Mouse (Mus musculus): ENCODE measurements around the gene Hist3h2a.
"Not testable (repeated sequence)": the region's sequence is repeated elsewhere in the genome, so short reads cannot be mapped to it uniquely, and the experiment has no call there.

Hist3h2a gene

DNA sequence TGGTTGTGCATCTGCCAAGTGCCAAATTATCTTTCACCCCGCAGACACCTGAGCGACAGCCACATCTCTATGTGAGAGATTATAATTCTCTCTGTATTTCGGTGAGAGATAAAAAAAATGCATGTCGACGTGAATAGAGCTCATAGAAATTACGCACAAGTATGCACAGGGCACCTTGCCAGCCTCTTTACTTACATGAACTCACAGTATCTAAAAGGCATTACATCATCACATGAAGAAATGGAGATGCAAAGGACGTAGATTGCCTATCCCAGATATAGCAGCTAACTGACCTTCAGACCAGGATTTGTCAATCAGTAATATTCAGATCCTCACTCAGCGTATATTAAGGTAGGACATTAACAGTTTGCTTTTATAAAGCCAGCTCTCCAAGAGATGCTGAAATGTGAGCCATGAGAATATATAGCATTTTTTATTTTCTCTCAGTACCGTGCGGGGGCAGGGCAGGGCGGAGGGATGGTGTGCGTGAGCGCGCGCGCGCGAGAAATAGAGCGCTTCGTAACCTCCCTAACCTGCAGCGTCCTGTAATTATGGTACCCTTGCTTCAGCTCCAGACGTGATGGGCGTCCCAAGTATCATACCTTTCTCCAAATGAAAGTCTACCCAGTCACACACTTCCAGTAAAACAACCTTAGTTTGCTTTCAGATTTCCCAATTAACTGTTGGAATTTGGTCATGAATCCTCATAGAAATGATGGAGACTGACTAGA is 6.5 kb upstream of the Hist3h2a start:
- no peak for DNase-seq (ENCODE audit: low read depth, low spot score)

DNA sequence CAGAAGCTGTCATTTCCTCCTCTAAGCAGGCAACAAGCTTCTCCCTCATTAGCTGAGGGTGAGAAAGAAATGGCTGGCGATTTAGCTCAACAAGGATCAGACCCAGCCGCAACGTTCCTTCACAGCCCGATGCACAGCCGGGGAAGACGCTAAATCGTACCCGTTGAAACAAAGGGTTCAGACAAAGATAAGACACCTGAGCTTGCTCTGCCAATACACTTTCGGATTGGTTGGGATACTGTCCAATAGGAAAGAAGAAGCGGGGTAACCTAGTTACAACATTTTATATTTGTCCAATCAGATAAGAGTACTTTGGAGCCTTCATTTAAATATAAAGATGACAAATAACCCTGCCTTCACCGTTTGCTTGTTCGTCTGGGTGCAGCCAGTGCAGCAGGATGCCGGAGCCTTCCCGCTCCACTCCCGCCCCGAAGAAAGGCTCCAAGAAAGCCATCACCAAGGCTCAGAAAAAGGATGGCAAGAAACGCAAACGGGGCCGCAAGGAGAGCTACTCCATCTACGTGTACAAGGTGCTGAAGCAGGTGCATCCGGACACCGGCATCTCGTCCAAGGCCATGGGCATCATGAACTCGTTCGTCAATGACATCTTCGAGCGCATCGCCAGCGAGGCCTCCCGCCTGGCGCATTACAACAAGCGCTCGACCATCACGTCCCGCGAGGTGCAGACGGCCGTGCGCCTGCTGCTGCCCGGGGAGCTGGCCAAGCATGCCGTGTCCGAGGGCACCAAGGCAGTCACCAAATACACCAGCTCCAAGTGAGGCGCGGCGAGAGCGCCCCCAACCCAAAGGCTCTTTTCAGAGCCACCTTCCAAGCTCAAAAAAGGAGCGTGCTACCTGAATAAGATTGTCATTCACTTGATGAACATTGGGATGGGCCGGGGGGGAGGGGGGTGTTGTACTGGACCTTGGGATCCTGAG is 5.7 kb upstream of the Hist3h2a start, which contains the start of gene Hist3h2ba:
TSS of gene Hist3h2ba (plus strand) at position 379 of the 938 bp plus-strand sequence.
- DNase-seq (ENCODE audit: low read depth, low spot score), result peak; percentile 78

GRCm38 (mm10) chr11:58949480-58950431 is 4.7 kb upstream of the Hist3h2a start:
- DNase-seq (ENCODE audit: low read depth, low spot score), result no peak

- DNase-seq (ENCODE audit: low read depth, low spot score), result no peak
Measured at GRCm38 (mm10) chr11:58951210-58951609, 3.3 kb upstream of the Hist3h2a start.

DNA sequence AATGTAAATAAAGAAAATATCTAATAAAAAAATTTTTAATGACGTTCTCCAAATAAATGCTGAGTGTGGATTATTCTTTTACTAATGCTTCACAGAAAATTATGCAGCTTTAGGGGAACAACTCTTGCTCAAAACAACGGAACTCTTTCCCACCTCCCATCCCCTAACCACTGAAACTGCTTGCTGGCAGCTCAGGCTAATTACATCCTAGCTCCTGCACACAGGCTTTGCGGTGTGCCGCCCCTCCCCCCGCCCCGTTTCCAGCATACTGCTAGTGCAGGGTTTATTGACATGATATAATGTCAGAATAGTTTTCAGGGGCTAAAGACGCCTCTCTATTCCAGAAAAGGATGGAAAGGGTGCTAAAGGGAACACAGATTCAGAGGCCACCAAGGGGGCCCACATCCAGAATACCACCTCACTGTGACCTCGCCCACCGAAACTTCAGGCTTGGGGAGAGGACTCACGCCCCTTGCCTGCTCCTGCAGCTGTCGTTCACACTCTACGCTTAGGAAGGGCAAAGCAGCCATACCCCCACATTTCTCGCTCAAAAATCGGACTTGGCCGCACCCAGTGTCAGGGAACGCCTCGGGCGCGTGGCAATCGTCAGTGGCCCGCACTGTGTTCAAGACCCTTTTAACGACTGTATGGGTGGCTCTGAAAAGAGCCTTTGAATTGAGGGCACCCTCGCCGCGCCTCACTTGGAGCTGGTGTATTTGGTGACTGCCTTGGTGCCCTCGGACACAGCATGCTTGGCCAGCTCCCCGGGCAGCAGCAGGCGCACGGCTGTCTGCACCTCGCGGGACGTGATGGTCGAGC is 925 bp upstream of the Hist3h2a start:
- peak; percentile 13 for DNase-seq (ENCODE audit: low read depth, low spot score)

DNA sequence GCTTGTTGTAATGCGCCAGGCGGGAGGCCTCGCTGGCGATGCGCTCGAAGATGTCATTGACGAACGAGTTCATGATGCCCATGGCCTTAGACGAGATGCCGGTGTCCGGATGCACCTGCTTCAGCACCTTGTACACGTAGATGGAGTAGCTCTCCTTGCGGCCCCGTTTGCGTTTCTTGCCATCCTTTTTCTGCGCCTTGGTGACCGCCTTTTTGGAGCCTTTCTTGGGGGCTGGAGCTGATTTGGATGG is 390 bp upstream of the Hist3h2a start:
- not testable (repeated sequence) for DNase-seq (ENCODE audit: low read depth, low spot score)

DNA sequence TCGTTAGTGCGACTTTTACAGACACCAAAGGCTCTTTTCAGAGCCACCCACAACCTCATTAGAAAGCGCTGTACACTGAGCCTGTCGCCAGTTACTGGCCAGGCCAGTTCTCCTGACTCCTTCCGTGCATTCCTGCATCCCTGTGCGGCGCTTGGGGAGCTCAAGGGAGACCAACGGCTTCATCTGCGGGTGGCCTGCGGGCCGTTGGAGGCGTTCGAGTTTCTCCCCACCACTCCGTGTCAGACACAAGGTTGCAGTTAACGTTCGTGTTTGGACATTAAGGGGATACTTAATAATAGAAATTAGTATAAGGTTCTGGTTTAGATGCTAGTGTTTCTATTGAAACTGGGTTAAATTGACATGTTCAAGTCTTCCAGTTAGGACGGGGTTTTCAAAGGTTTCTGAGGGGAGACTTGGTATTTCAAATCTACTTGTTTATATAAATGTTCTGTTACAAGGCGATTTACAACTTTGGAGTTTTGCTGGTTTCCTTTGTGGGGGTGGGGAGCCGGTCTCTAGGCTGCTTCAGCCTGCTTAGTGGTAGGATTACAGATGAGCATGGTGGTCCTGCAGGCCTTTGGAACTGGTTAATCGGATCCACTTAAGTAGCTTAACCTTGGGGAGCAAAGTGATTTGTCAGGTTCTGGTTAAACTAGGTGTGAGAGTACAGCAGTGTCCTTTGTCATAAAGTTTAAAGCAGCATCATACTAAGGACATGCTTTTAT is 820 bp downstream of the Hist3h2a start:
- peak; percentile 73 for DNase-seq (ENCODE audit: low read depth, low spot score)

GRCm38 (mm10) chr11:58955868-58956257 is 1.4 kb downstream of the Hist3h2a start:
- DNase-seq (ENCODE audit: low read depth, low spot score), result no peak

GRCm38 (mm10) chr11:58957226-58957914 is 2.9 kb downstream of the Hist3h2a start:
- DNase-seq (ENCODE audit: low read depth, low spot score), result no peak

GRCm38 (mm10) chr11:58958536-58958935 is 4.1 kb downstream of the Hist3h2a start:
- no peak for DNase-seq (ENCODE audit: low read depth, low spot score)

GRCm38 (mm10) chr11:58959186-58959825 is 4.8 kb downstream of the Hist3h2a start:
- DNase-seq (ENCODE audit: low read depth, low spot score), result no peak

DNA sequence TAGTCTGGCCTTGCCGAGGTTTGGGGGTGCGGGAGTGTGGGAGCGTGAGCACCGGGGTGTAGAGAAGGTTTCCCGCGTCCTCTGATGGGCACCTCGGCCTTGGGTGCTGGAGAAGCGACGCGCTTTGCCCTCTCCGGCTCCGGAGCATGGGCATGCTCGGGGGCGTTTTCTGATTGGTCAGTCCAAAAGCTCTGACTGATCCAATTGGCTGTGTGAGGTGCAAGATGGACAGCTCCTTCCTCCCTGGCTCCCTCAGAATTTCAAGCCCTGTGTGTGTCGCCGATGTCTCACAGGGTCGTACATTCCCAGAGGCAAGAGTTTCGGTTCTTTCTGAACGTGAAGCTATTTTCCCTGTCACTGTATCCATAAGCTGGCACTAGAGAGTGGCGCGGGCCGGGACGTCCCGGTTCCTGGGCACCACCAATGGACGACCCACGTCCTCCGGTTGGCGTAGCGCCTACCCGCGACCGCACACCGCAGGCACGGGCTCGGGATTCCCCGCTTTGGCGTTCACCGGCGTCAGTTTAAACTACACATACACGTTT is 5.5 kb downstream of the Hist3h2a start:
- peak; percentile 77 for DNase-seq (ENCODE audit: low read depth, low spot score)

- no peak for DNase-seq (ENCODE audit: low read depth, low spot score)
Measured at GRCm38 (mm10) chr11:58961364-58962177, 7.1 kb downstream of the Hist3h2a start.

DNA sequence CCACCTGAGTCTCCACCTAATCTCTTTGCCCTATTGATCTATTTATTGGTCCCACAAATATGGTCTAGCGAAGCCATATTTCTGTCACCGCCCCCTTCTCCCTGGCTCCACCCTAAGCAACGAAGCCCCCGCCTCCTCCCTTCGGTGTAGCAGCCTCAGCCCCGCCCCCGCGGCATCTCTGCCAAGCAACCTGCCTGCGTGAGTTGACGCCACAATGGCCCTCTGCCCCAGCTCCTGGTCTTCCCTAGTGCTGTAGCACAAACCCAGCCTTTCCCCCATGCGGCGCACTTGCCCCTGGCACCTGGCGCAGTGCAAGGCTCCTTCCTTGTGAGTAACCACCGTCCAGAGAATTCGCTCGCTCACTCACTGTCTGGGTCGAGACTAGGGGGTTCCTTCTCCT is 9.1 kb downstream of the Hist3h2a start:
- no peak for DNase-seq (ENCODE audit: low read depth, low spot score)

DNA sequence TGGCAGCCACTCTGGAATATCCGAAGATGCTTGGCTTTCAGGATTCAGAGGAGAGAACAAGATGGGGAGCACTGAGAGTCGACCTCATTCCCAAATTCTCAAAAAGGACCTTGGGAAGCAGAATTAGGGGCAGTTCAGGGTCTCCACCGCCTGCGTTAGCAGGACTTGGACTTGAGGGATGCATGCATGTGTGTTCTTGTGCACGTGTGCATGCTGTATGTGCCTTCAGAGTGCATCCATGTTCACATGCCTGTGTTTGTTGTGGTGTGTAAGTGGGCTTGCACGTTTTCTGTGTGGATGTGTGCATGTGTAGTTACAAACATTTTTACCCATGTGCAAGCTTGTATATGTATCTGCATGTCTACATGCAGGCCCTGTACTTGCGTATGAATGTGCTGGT is 9.7 kb downstream of the Hist3h2a start:
- no peak for DNase-seq (ENCODE audit: low read depth, low spot score)

GRCm38 (mm10) chr11:58965001-58965760 is 10.7 kb downstream of the Hist3h2a start:
- no peak for DNase-seq (ENCODE audit: low read depth, low spot score)

GRCm38 (mm10) chr11:58967346-58967745 is 12.9 kb downstream of the Hist3h2a start:
- no peak for DNase-seq (ENCODE audit: low read depth, low spot score)

Data from forelimb bud, embryonic 11.5 days (tissue).